Mouse (Mus musculus): ENCODE data around the gene Parp16.

DNA sequence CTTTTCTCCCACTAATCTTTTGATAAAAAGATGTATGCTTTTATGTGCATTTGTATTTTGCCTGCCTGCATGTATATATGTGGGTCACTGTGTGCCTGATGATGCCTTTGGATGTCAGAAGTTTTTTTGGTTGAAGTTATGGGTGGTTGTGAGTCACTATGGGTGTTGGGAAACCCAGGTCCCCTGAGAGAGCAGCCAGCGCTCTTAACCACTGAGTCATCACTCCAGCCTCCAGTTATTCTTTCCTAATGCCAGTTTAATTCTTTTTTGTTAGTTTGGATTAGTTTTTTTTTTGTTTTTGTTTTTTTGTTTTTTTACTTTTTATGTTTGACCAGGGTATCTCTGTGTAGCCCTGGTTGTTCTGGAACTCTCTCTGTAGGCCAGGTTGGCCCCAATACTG, 5.5 kb downstream of the Parp16 start:
- no peak for TF ChIP-seq CTCF (IDR thresholded peaks at IDR 0.05; ENCODE audit: control insufficient read depth, insufficient read depth, insufficient read length)
- peak; percentile 95 for TF ChIP-seq FOSL1 (IDR thresholded peaks at IDR 0.05; ENCODE audit: insufficient read depth, low read length, poor library complexity, severe bottlenecking)
- TF ChIP-seq USF1 (IDR thresholded peaks at IDR 0.05; ENCODE audit: low read depth) = no peak
- no peak for TF ChIP-seq MYOG (IDR thresholded peaks at IDR 0.05; ENCODE audit: control insufficient read depth, extremely low read depth, insufficient read length)
- TF ChIP-seq MAX (IDR thresholded peaks at IDR 0.05) = no peak
- peak; percentile 96 for TF ChIP-seq CEBPB (IDR thresholded peaks at IDR 0.05; ENCODE audit: low read depth)
- TF ChIP-seq MYOD1 (IDR thresholded peaks at IDR 0.05; ENCODE audit: control insufficient read depth, insufficient read length, low read depth) = no peak

All from C2C12 (cell line).